Mouse (Mus musculus) cerebellum, adult 2 months (tissue): Measurements from ENCODE around the gene Fkrp.

ENCODE experiments used
- CTCF ChIP-seq: fragments of 200-500 bp; IDR thresholded peaks from 2 replicates; pipeline ENCODE4 v1.5.1; 2011; ENCODE audit warnings: low read depth, mild to moderate bottlenecking, control low read depth, low read length, moderate library complexity, borderline replicate concordance; ENCODE audit not compliant: insufficient read depth
- POLR2A ChIP-seq: fragments of 200-500 bp; IDR thresholded peaks from 2 replicates; pipeline ENCODE4 v1.6.1; 2011; ENCODE audit warnings: low read length, control low read depth, borderline replicate concordance; ENCODE audit not compliant: insufficient read depth

DNA sequence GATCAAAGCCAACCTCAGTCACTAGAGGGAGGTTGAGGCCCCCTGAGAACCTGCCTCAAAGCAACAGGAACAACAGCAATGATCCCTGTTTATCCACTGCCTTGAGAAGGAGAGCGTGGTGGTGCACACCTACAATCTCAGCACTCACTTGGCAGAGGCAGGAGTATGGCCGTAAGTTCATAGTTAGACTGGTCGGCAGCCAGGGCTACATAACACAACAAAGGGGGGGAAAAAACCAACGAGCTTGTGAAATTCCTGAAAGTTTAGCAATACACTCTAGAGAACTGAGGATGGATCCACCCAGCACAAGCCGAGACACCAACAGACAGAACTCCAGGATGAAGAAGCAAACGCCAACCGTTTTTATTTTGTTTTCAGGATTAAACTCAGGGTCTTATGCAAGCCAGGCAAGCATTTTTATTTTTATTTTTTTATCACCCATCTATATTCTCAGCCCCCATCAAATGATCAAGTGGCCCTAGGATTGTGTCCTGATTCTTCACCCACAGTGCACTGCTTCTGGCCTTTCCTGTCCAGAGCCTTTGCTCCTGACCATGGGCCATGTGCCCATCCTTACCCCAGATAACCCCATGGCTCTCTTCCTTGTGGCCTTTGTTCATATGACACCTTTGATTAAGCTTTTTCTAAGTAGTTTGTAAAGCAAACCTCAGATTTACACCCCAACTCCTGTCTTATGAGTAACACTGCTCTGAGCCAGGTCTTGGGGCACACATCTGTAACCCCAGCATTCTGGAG is 52.9 kb downstream of the Fkrp start:
- TF ChIP-seq CTCF (no peak), POLR2A (no peak)
